Mouse (Mus musculus) embryonic facial prominence, embryonic 11.5 days (tissue): ENCODE data around the gene Gm20532. TPM values are rescaled to one million over a fixed set of nuclear protein-coding genes. Genes with fewer than 3 reads are reported as not detected.

Source experiments
- ATAC-seq: fragments of 200-750 bp; cut with Nextera tagmentation; replicated peaks from 2 replicates; pipeline ENCODE4 v1.8.0; 2017; ENCODE audit warnings: low read depth; ENCODE audit not compliant: insufficient number of reproducible peaks, low FRiP score, low TSS enrichment
- DNase-seq: peaks from one replicate; pipeline ENCODE4 v3.0.0-alpha.2; 2015; ENCODE audit warnings: low spot score
- H3K27ac ChIP-seq: fragments of 300-500 bp; sonication (generic); replicated peaks from 2 replicates; pipeline ENCODE4 v1.5.1; 2014; ENCODE audit warnings: mild to moderate bottlenecking, low read depth, low read length, control low read depth
- H3K27me3 ChIP-seq: fragments of 300-500 bp; sonication (generic); 2 replicates; pipeline ENCODE4 v1.6.1; 2014; ENCODE audit warnings: mild to moderate bottlenecking, low read length, moderate library complexity, mixed read lengths; ENCODE audit not compliant: control insufficient read depth, insufficient read depth
- H3K36me3 ChIP-seq: fragments of 300-500 bp; sonication (generic); replicated peaks from 2 replicates; pipeline ENCODE4 v1.6.1; 2014; ENCODE audit warnings: low read depth, mild to moderate bottlenecking, low read length, moderate library complexity, mixed read lengths; ENCODE audit not compliant: control insufficient read depth, insufficient read depth
- H3K4me1 ChIP-seq: fragments of 300-500 bp; sonication (generic); 2 replicates; pipeline ENCODE4 v1.6.1; 2014; ENCODE audit warnings: low read length, mixed read lengths; ENCODE audit not compliant: control insufficient read depth, insufficient read depth
- H3K4me2 ChIP-seq: fragments of 300-500 bp; sonication (generic); 2 replicates; pipeline ENCODE4 v1.6.1; 2014; ENCODE audit warnings: low read depth, mild to moderate bottlenecking, control low read depth, low read length, moderate library complexity
- H3K4me3 ChIP-seq: fragments of 300-500 bp; sonication (generic); 2 replicates; pipeline ENCODE4 v1.5.1; 2014; ENCODE audit warnings: low read depth, low read length, control low read depth
- H3K9ac ChIP-seq: fragments of 300-500 bp; sonication (generic); replicated peaks from 2 replicates; pipeline ENCODE4 v1.6.1; 2014; ENCODE audit warnings: mild to moderate bottlenecking, control low read depth, low read length
- H3K9me3 ChIP-seq: fragments of 300-500 bp; sonication (generic); replicated peaks from 2 replicates; pipeline ENCODE4 v1.6.1; 2016; ENCODE audit warnings: mild to moderate bottlenecking, low read length, inconsistent platforms, mixed read lengths; ENCODE audit not compliant: control insufficient read depth
- WGBS: fragments of 180-500 bp; shearing (Covaris S2); extraction: QIAGEN DNeasy Blood & Tissue Kit; methylation state at CpG from one replicate; pipeline ENCODE4 v1.1.7; 2014; 5-methylcytosine and 5-hydroxymethylcytosine counted together
- polyA plus RNA-seq: library from polyadenylated mRNA; unstranded; fragments of >200 nt; fragmentation: Nextera tagmentation; extraction: Ambion mirVana; gene quantifications from 2 replicates; pipeline ENCODE4 v1.2.1, GENCODE M21; 2014

Gm20532 gene
- polyA plus RNA-seq, 1 experiment from 2014 or later, result not detected

GRCm38 (mm10) chr2:26591416-26591815 is 5.0 kb downstream of the Gm20532 start:
- Histone ChIP-seq H3K9ac (no peak overlapping the region), H3K4me1 (peaks cover 3% of the 10 kb centered on the region; the same call in 1 of the 2 replicates), H3K4me2 (no peak overlapping the region), H3K27ac (no peak overlapping the region), H3K9me3 (no peaks in the 10 kb centered on the region), H3K36me3 (no peaks in the 10 kb centered on the region), H3K27me3 (no peaks in the 10 kb centered on the region), H3K4me3 (no peak overlapping the region)
- ATAC-seq, result no peak
- WGBS, result 87% methylated on average over 12 of the region's 12 CpGs
- no peak for DNase-seq

- ATAC-seq (no peak), DNase-seq (no peak)
- H3K4me1 ChIP-seq, result no peaks in the 10 kb centered on the region; the same call in 1 of the 2 replicates
- no peak overlapping the region for H3K4me3 ChIP-seq
- no peak overlapping the region for H3K4me2 ChIP-seq
- H3K27ac ChIP-seq, result no peak overlapping the region
- no peaks in the 10 kb centered on the region for H3K9me3 ChIP-seq
- no peaks in the 10 kb centered on the region for H3K36me3 ChIP-seq
- 68% methylated on average over 9 of the region's 9 CpGs for WGBS
- no peaks in the 10 kb centered on the region for H3K27me3 ChIP-seq
- no peak overlapping the region for H3K9ac ChIP-seq
Measured at GRCm38 (mm10) chr2:26593211-26594021, 7.0 kb downstream of the Gm20532 start.

- no peak overlapping the region for H3K4me2 ChIP-seq
- H3K4me3 ChIP-seq, result no peak overlapping the region
- no peak overlapping the region for H3K27ac ChIP-seq
- DNase-seq (peak; percentile 68), ATAC-seq (no peak)
- no peaks in the 10 kb centered on the region for H3K4me1 ChIP-seq
- H3K36me3 ChIP-seq, result no peaks in the 10 kb centered on the region
- no peak overlapping the region for H3K9ac ChIP-seq
- WGBS, result 72% methylated on average over 9 of the region's 9 CpGs
- no peaks in the 10 kb centered on the region for H3K27me3 ChIP-seq
- H3K9me3 ChIP-seq, result no peaks in the 10 kb centered on the region
Measured at GRCm38 (mm10) chr2:26594022-26594346, 7.5 kb downstream of the Gm20532 start.

- no peak overlapping the region for H3K4me3 ChIP-seq
- no peak overlapping the region for H3K4me2 ChIP-seq
- H3K27me3 ChIP-seq, result no peaks in the 10 kb centered on the region
- no peaks in the 10 kb centered on the region for H3K4me1 ChIP-seq
- no peak for ATAC-seq
- whole genome bisulfite sequencing, result 87% methylated on average over 7 of the region's 7 CpGs
- H3K9ac ChIP-seq, result no peak overlapping the region
- no peak overlapping the region for H3K27ac ChIP-seq
- no peak for DNase-seq
- no peaks in the 10 kb centered on the region for H3K36me3 ChIP-seq
- no peaks in the 10 kb centered on the region for H3K9me3 ChIP-seq
Measured at GRCm38 (mm10) chr2:26594461-26594933, 8.1 kb downstream of the Gm20532 start.

GRCm38 (mm10) chr2:26594934-26595724 is 8.7 kb downstream of the Gm20532 start:
- Histone ChIP-seq H3K9me3 (no peaks in the 10 kb centered on the region), H3K9ac (no peak overlapping the region), H3K27ac (no peak overlapping the region), H3K4me3 (no peak overlapping the region), H3K27me3 (no peaks in the 10 kb centered on the region), H3K36me3 (no peaks in the 10 kb centered on the region), H3K4me2 (no peak overlapping the region), H3K4me1 (no peaks in the 10 kb centered on the region)
- no peak for ATAC-seq
- DNase-seq, result no peak
- 85% methylated on average over 6 of the region's 6 CpGs for WGBS

GRCm38 (mm10) chr2:26595725-26596435 is 9.4 kb downstream of the Gm20532 start:
- Histone ChIP-seq H3K4me1 (no peaks in the 10 kb centered on the region), H3K27ac (no peak overlapping the region), H3K9me3 (no peaks in the 10 kb centered on the region), H3K4me2 (no peak overlapping the region), H3K27me3 (no peaks in the 10 kb centered on the region), H3K9ac (no peak overlapping the region), H3K36me3 (no peaks in the 10 kb centered on the region), H3K4me3 (no peak overlapping the region)
- ATAC-seq (no peak), DNase-seq (no peak)
- 87% methylated on average over 11 of the region's 11 CpGs for WGBS

- ATAC-seq (no peak), DNase-seq (no peak)
- H3K4me3 ChIP-seq, result no peak overlapping the region
- H3K4me1 ChIP-seq, result no peaks in the 10 kb centered on the region
- H3K9me3 ChIP-seq, result no peaks in the 10 kb centered on the region
- H3K27ac ChIP-seq, result no peak overlapping the region
- H3K27me3 ChIP-seq, result no peaks in the 10 kb centered on the region
- no peaks in the 10 kb centered on the region for H3K36me3 ChIP-seq
- H3K4me2 ChIP-seq, result no peak overlapping the region
- no peak overlapping the region for H3K9ac ChIP-seq
- 96% methylated on average over 3 of the region's 3 CpGs for WGBS
Measured at GRCm38 (mm10) chr2:26596898-26597297, 10.5 kb downstream of the Gm20532 start.
